Mouse (Mus musculus) limb, embryonic 12.5 days (tissue): ENCODE data around the gene Cadm1. TPM values are rescaled to one million over a fixed set of nuclear protein-coding genes. Genes with fewer than 3 reads are reported as not detected.
A peak's percentile ranks its signal among the peaks of the same experiment; 100 is the strongest.

Experiments
- ATAC-seq: fragments of 200-750 bp; cut with Nextera tagmentation; 2 replicates; pipeline ENCODE4 v1.8.0; 2017; ENCODE audit warnings: low read depth, moderate TSS enrichment; ENCODE audit not compliant: insufficient number of reproducible peaks, insufficient read depth, low FRiP score, low TSS enrichment
- H3K27ac ChIP-seq: fragments of 300-500 bp; sonication (generic); 2 replicates; pipeline ENCODE4 v1.5.1; 2016; ENCODE audit warnings: mild to moderate bottlenecking, moderate library complexity
- H3K27me3 ChIP-seq: fragments of 300-500 bp; sonication (generic); 2 replicates; pipeline ENCODE4 v1.6.1; 2016; ENCODE audit warnings: mild to moderate bottlenecking, moderate library complexity
- H3K36me3 ChIP-seq: fragments of 300-500 bp; sonication (generic); 2 replicates; pipeline ENCODE4 v1.6.1; 2016; ENCODE audit warnings: mild to moderate bottlenecking, moderate library complexity
- H3K4me1 ChIP-seq: fragments of 300-500 bp; sonication (generic); replicated peaks from 2 replicates; pipeline ENCODE4 v1.6.1; 2016
- H3K4me2 ChIP-seq: fragments of 300-500 bp; sonication (generic); 2 replicates; pipeline ENCODE4 v1.6.1; 2016; ENCODE audit warnings: mild to moderate bottlenecking, moderate library complexity
- H3K4me3 ChIP-seq: fragments of 300-500 bp; sonication (generic); replicated peaks from 2 replicates; pipeline ENCODE4 v1.5.1; 2016; ENCODE audit warnings: mild to moderate bottlenecking
- H3K9ac ChIP-seq: fragments of 300-500 bp; sonication (generic); replicated peaks from 2 replicates; pipeline ENCODE4 v1.6.1; 2016; ENCODE audit warnings: mild to moderate bottlenecking, moderate library complexity
- H3K9me3 ChIP-seq: fragments of 300-500 bp; sonication (generic); 2 replicates; pipeline ENCODE4 v1.6.1; 2016; ENCODE audit warnings: mild to moderate bottlenecking, moderate library complexity
- WGBS: fragments of 180-500 bp; shearing (Covaris S2); methylation state at CpG from one replicate; pipeline ENCODE4 v1.1.7; 2016; 5-methylcytosine and 5-hydroxymethylcytosine counted together
- polyA plus RNA-seq: library from polyadenylated mRNA; unstranded; fragments of >200 nt; fragmentation: Nextera tagmentation; extraction: Ambion mirVana; gene quantifications from 2 replicates; pipeline ENCODE4 v1.2.1, GENCODE M21; 2016

The Cadm1 gene
- polyA plus RNA-seq, 1 experiment from 2014 or later, result 46.6 TPM

GRCm38 (mm10) chr9:47867474-47867873, 337.5 kb downstream of the Cadm1 start:
- no peak overlapping the region for H3K4me3 ChIP-seq
- peaks cover 22% of the 10 kb centered on the region for H3K4me1 ChIP-seq
- H3K27ac ChIP-seq, result no peak overlapping the region
- ATAC-seq, result no peak
- H3K36me3 ChIP-seq, result no peaks in the 10 kb centered on the region
- no peak overlapping the region for H3K4me2 ChIP-seq
- WGBS, result 78% methylated on average over 7 of the region's 7 CpGs
- no peaks in the 10 kb centered on the region for H3K9me3 ChIP-seq
- peaks cover 25% of the 10 kb centered on the region for H3K27me3 ChIP-seq
- no peak overlapping the region for H3K9ac ChIP-seq

GRCm38 (mm10) chr9:47869661-47870060, 339.7 kb downstream of the Cadm1 start:
- Histone ChIP-seq H3K36me3 (no peaks in the 10 kb centered on the region), H3K4me3 (no peak overlapping the region), H3K4me1 (peaks cover 22% of the 10 kb centered on the region), H3K9ac (no peak overlapping the region), H3K9me3 (no peaks in the 10 kb centered on the region), H3K4me2 (no peak overlapping the region), H3K27ac (no peak overlapping the region), H3K27me3 (peaks cover 20% of the 10 kb centered on the region)
- ATAC-seq, result no peak
- 86% methylated on average over 5 of the region's 5 CpGs for WGBS

- WGBS, result 71% methylated on average over 10 of the region's 10 CpGs
- no peak overlapping the region for H3K27ac ChIP-seq
- no peaks in the 10 kb centered on the region for H3K36me3 ChIP-seq
- no peak for ATAC-seq
- H3K4me1 ChIP-seq, result peaks cover 8% of the 10 kb centered on the region
- no peaks in the 10 kb centered on the region for H3K9me3 ChIP-seq
- H3K4me3 ChIP-seq, result no peak overlapping the region
- no peak overlapping the region for H3K9ac ChIP-seq
- H3K4me2 ChIP-seq, result no peak overlapping the region
- H3K27me3 ChIP-seq, result peaks cover 3% of the 10 kb centered on the region; the same call in 1 of the 2 replicates
These were observed 346.7 kb downstream of the Cadm1 start for GRCm38 (mm10) chr9:47876557-47877206.

GRCm38 (mm10) chr9:47880171-47880570, 350.2 kb downstream of the Cadm1 start:
- Histone ChIP-seq H3K27ac (no peak overlapping the region), H3K36me3 (no peaks in the 10 kb centered on the region), H3K9ac (no peak overlapping the region), H3K9me3 (no peaks in the 10 kb centered on the region), H3K4me3 (no peak overlapping the region), H3K27me3 (peaks cover 3% of the 10 kb centered on the region; the same call in 1 of the 2 replicates), H3K4me2 (no peak overlapping the region), H3K4me1 (peaks cover 8% of the 10 kb centered on the region)
- WGBS, result 88% methylated on average over 8 of the region's 8 CpGs
- no peak for ATAC-seq

- Histone ChIP-seq H3K9ac (no peak overlapping the region), H3K9me3 (no peaks in the 10 kb centered on the region), H3K27ac (no peak overlapping the region), H3K4me3 (no peak overlapping the region), H3K4me2 (no peak overlapping the region), H3K4me1 (peaks cover 6% of the 10 kb centered on the region; the same call in 1 of the 2 replicates), H3K27me3 (no peaks in the 10 kb centered on the region), H3K36me3 (no peaks in the 10 kb centered on the region)
- no peak for ATAC-seq
- WGBS, result 66% methylated on average over 11 of the region's 11 CpGs
These were observed 352.4 kb downstream of the Cadm1 start for GRCm38 (mm10) chr9:47882372-47882771.

- H3K27ac ChIP-seq, result no peak overlapping the region
- no peaks in the 10 kb centered on the region for H3K9me3 ChIP-seq
- no peaks in the 10 kb centered on the region for H3K27me3 ChIP-seq
- ATAC-seq, result no peak
- peaks cover 23% of the 10 kb centered on the region for H3K4me1 ChIP-seq
- H3K4me2 ChIP-seq, result no peak overlapping the region
- no peak overlapping the region for H3K9ac ChIP-seq
- no peak overlapping the region for H3K4me3 ChIP-seq
- WGBS, result 77% methylated on average over 8 of the region's 8 CpGs
- no peaks in the 10 kb centered on the region for H3K36me3 ChIP-seq
These were observed 361.7 kb downstream of the Cadm1 start for GRCm38 (mm10) chr9:47891721-47892120.

- 93% methylated on average over 6 of the region's 6 CpGs for WGBS
- H3K9me3 ChIP-seq, result no peaks in the 10 kb centered on the region
- no peak overlapping the region for H3K4me2 ChIP-seq
- H3K27ac ChIP-seq, result no peak overlapping the region
- no peaks in the 10 kb centered on the region for H3K36me3 ChIP-seq
- no peak overlapping the region for H3K9ac ChIP-seq
- no peaks in the 10 kb centered on the region for H3K27me3 ChIP-seq
- peaks cover 23% of the 10 kb centered on the region for H3K4me1 ChIP-seq
- ATAC-seq, result no peak
- H3K4me3 ChIP-seq, result no peak overlapping the region
These were observed 363.0 kb downstream of the Cadm1 start for GRCm38 (mm10) chr9:47892995-47893394.

GRCm38 (mm10) chr9:47894096-47894495, 364.1 kb downstream of the Cadm1 start:
- Histone ChIP-seq H3K9ac (no peak overlapping the region), H3K36me3 (no peaks in the 10 kb centered on the region), H3K27ac (0 out of 2 replicates have a peak overlapping the region, but pooled peaks have one; percentile 45), H3K4me3 (no peak overlapping the region), H3K27me3 (no peaks in the 10 kb centered on the region), H3K4me2 (no peak overlapping the region), H3K4me1 (peaks cover 23% of the 10 kb centered on the region), H3K9me3 (no peaks in the 10 kb centered on the region)
- peak; percentile 63; the same call in 1 of the 2 replicates for ATAC-seq
- 19% methylated on average over 5 of the region's 5 CpGs for WGBS

GRCm38 (mm10) chr9:47894661-47895060, 364.7 kb downstream of the Cadm1 start:
- 5% methylated on average over 7 of the region's 7 CpGs for WGBS
- peak; percentile 47; the same call in 1 of the 2 replicates for ATAC-seq

GRCm38 (mm10) chr9:47895121-47895520, 365.1 kb downstream of the Cadm1 start:
- Histone ChIP-seq H3K27me3 (no peaks in the 10 kb centered on the region; the same call in 1 of the 2 replicates), H3K4me1 (peaks cover 23% of the 10 kb centered on the region), H3K27ac (0 out of 2 replicates have a peak overlapping the region, but pooled peaks have one; percentile 1), H3K4me2 (no peak overlapping the region), H3K36me3 (no peaks in the 10 kb centered on the region), H3K9me3 (no peaks in the 10 kb centered on the region), H3K9ac (no peak overlapping the region), H3K4me3 (no peak overlapping the region)
- 19% methylated on average over 9 of the region's 9 CpGs for WGBS
- ATAC-seq, result no peak

More at GRCm38 (mm10) chr9:47894661-47895060, 364.7 kb downstream of the Cadm1 start:
- no peak overlapping the region for H3K4me3 ChIP-seq
- H3K9me3 ChIP-seq, result no peaks in the 10 kb centered on the region
- no peaks in the 10 kb centered on the region for H3K36me3 ChIP-seq
- 0 out of 2 replicates have a peak overlapping the region, but pooled peaks have one; percentile 45 for H3K27ac ChIP-seq
- no peaks in the 10 kb centered on the region; the same call in 1 of the 2 replicates for H3K27me3 ChIP-seq
- H3K4me1 ChIP-seq, result peaks cover 23% of the 10 kb centered on the region
- no peak overlapping the region for H3K9ac ChIP-seq
- no peak overlapping the region for H3K4me2 ChIP-seq

GRCm38 (mm10) chr9:47900734-47901133, 370.8 kb downstream of the Cadm1 start:
- WGBS, result 74% methylated on average over 10 of the region's 10 CpGs
- Histone ChIP-seq H3K4me3 (no peak overlapping the region), H3K36me3 (no peaks in the 10 kb centered on the region), H3K4me2 (no peak overlapping the region), H3K27me3 (peaks cover 10% of the 10 kb centered on the region), H3K4me1 (peaks cover 13% of the 10 kb centered on the region), H3K27ac (no peak overlapping the region), H3K9me3 (no peaks in the 10 kb centered on the region), H3K9ac (no peak overlapping the region)
- ATAC-seq, result no peak

GRCm38 (mm10) chr9:47903661-47904060, 373.7 kb downstream of the Cadm1 start:
- no peak overlapping the region for H3K27ac ChIP-seq
- no peak overlapping the region for H3K4me2 ChIP-seq
- H3K36me3 ChIP-seq, result no peaks in the 10 kb centered on the region
- H3K4me1 ChIP-seq, result peaks cover 14% of the 10 kb centered on the region
- H3K4me3 ChIP-seq, result no peak overlapping the region
- no peak overlapping the region for H3K9ac ChIP-seq
- peaks cover 10% of the 10 kb centered on the region for H3K27me3 ChIP-seq
- WGBS, result 60% methylated on average over 7 of the region's 7 CpGs
- no peaks in the 10 kb centered on the region for H3K9me3 ChIP-seq
- ATAC-seq, result no peak
